Mouse (Mus musculus): ENCODE data around the gene Clcnkb. TPM values are rescaled to one million over a fixed set of nuclear protein-coding genes. Genes with fewer than 3 reads are reported as not detected.
A peak's percentile ranks its signal among the peaks of the same experiment; 100 is the strongest.

Gene Clcnkb
- polyA plus RNA-seq, 1 experiment from 2014 or later, result 6.0 TPM

- Histone ChIP-seq H3K27ac (ENCODE audit: low read depth, low read length) (no peak overlapping the region), H3K4me2 (replicated peaks; ENCODE audit: low read depth, low read length) (no peak overlapping the region), H3K9me3 (ENCODE audit: control insufficient read depth, low read length) (no peaks in the 10 kb centered on the region), H3K9ac (ENCODE audit: low read depth, low read length) (no peak overlapping the region), H3K4me3 (ENCODE audit: low read length) (no peak overlapping the region), H3K36me3 (ENCODE audit: control insufficient read depth, insufficient read depth, low read length) (no peaks in the 10 kb centered on the region), H3K4me1 (ENCODE audit: control insufficient read depth, insufficient read depth, low read length) (peaks cover 7% of the 10 kb centered on the region), H3K27me3 (ENCODE audit: control insufficient read depth, insufficient read depth, low read length) (no peaks in the 10 kb centered on the region)
- WGBS, result 86% methylated on average over 13 of the region's 13 CpGs
- no peak for ATAC-seq (ENCODE audit: low FRiP score, low TSS enrichment)
Observed at GRCm38 (mm10) chr4:141427921-141428320, 12.1 kb upstream of the Clcnkb start.

GRCm38 (mm10) chr4:141426796-141427745 is 11.3 kb upstream of the Clcnkb start:
- Histone ChIP-seq H3K27ac (ENCODE audit: low read depth, low read length) (no peak overlapping the region), H3K4me3 (ENCODE audit: low read length) (no peak overlapping the region), H3K4me1 (ENCODE audit: control insufficient read depth, insufficient read depth, low read length) (peaks cover 7% of the 10 kb centered on the region), H3K36me3 (ENCODE audit: control insufficient read depth, insufficient read depth, low read length) (no peaks in the 10 kb centered on the region), H3K27me3 (ENCODE audit: control insufficient read depth, insufficient read depth, low read length) (no peaks in the 10 kb centered on the region), H3K9ac (ENCODE audit: low read depth, low read length) (no peak overlapping the region), H3K4me2 (replicated peaks; ENCODE audit: low read depth, low read length) (no peak overlapping the region), H3K9me3 (ENCODE audit: control insufficient read depth, low read length) (no peaks in the 10 kb centered on the region)
- WGBS, result 72% methylated on average over 10 of the region's 10 CpGs
- ATAC-seq (ENCODE audit: low FRiP score, low TSS enrichment), result no peak

GRCm38 (mm10) chr4:141425484-141426479 is 10.0 kb upstream of the Clcnkb start:
- H3K27ac ChIP-seq (ENCODE audit: low read depth, low read length), result no peak overlapping the region
- peak overlapping the region; percentile 56 for H3K9ac ChIP-seq (ENCODE audit: low read depth, low read length)
- H3K9me3 ChIP-seq (ENCODE audit: control insufficient read depth, low read length), result no peaks in the 10 kb centered on the region
- peak overlapping the region; percentile 39 for H3K4me3 ChIP-seq (ENCODE audit: low read length)
- H3K36me3 ChIP-seq (ENCODE audit: control insufficient read depth, insufficient read depth, low read length), result no peaks in the 10 kb centered on the region
- peak overlapping the region; percentile 84 for H3K4me2 ChIP-seq (replicated peaks; ENCODE audit: low read depth, low read length)
- no peaks in the 10 kb centered on the region for H3K27me3 ChIP-seq (ENCODE audit: control insufficient read depth, insufficient read depth, low read length)
- H3K4me1 ChIP-seq (ENCODE audit: control insufficient read depth, insufficient read depth, low read length), result peaks cover 13% of the 10 kb centered on the region
- peak; percentile 76 for ATAC-seq (ENCODE audit: low FRiP score, low TSS enrichment)
- 3% methylated on average over 36 of the region's 36 CpGs for WGBS

- H3K27me3 ChIP-seq (ENCODE audit: control insufficient read depth, insufficient read depth, low read length), result no peaks in the 10 kb centered on the region
- no peaks in the 10 kb centered on the region for H3K36me3 ChIP-seq (ENCODE audit: control insufficient read depth, insufficient read depth, low read length)
- 83% methylated on average over 13 of the region's 13 CpGs for WGBS
- H3K4me2 ChIP-seq (replicated peaks; ENCODE audit: low read depth, low read length), result no peak overlapping the region
- no peak overlapping the region for H3K4me3 ChIP-seq (ENCODE audit: low read length)
- no peak overlapping the region for H3K27ac ChIP-seq (ENCODE audit: low read depth, low read length)
- H3K9me3 ChIP-seq (ENCODE audit: control insufficient read depth, low read length), result no peaks in the 10 kb centered on the region
- H3K4me1 ChIP-seq (ENCODE audit: control insufficient read depth, insufficient read depth, low read length), result peaks cover 22% of the 10 kb centered on the region
- ATAC-seq (ENCODE audit: low FRiP score, low TSS enrichment), result no peak
- no peak overlapping the region for H3K9ac ChIP-seq (ENCODE audit: low read depth, low read length)
Observed at GRCm38 (mm10) chr4:141423691-141424431, 8.0 kb upstream of the Clcnkb start.

- Histone ChIP-seq H3K36me3 (ENCODE audit: control insufficient read depth, insufficient read depth, low read length) (no peaks in the 10 kb centered on the region), H3K27ac (ENCODE audit: low read depth, low read length) (no peak overlapping the region), H3K9me3 (ENCODE audit: control insufficient read depth, low read length) (no peaks in the 10 kb centered on the region), H3K27me3 (ENCODE audit: control insufficient read depth, insufficient read depth, low read length) (no peaks in the 10 kb centered on the region), H3K4me2 (replicated peaks; ENCODE audit: low read depth, low read length) (no peak overlapping the region), H3K4me3 (ENCODE audit: low read length) (no peak overlapping the region), H3K9ac (ENCODE audit: low read depth, low read length) (no peak overlapping the region), H3K4me1 (ENCODE audit: control insufficient read depth, insufficient read depth, low read length) (peaks cover 22% of the 10 kb centered on the region)
- no peak for ATAC-seq (ENCODE audit: low FRiP score, low TSS enrichment)
- WGBS, result 93% methylated on average over 4 of the region's 5 CpGs
Observed at GRCm38 (mm10) chr4:141423288-141423687, 7.5 kb upstream of the Clcnkb start.

- H3K4me2 ChIP-seq (replicated peaks; ENCODE audit: low read depth, low read length), result no peak overlapping the region
- H3K9me3 ChIP-seq (ENCODE audit: control insufficient read depth, low read length), result no peaks in the 10 kb centered on the region
- H3K27ac ChIP-seq (ENCODE audit: low read depth, low read length), result no peak overlapping the region
- H3K36me3 ChIP-seq (ENCODE audit: control insufficient read depth, insufficient read depth, low read length), result no peaks in the 10 kb centered on the region
- WGBS, result 85% methylated on average over 5 of the region's 5 CpGs
- H3K27me3 ChIP-seq (ENCODE audit: control insufficient read depth, insufficient read depth, low read length), result no peaks in the 10 kb centered on the region
- no peak overlapping the region for H3K4me3 ChIP-seq (ENCODE audit: low read length)
- peaks cover 22% of the 10 kb centered on the region for H3K4me1 ChIP-seq (ENCODE audit: control insufficient read depth, insufficient read depth, low read length)
- no peak for ATAC-seq (ENCODE audit: low FRiP score, low TSS enrichment)
- H3K9ac ChIP-seq (ENCODE audit: low read depth, low read length), result no peak overlapping the region
Observed at GRCm38 (mm10) chr4:141422841-141423240, 7.0 kb upstream of the Clcnkb start.

GRCm38 (mm10) chr4:141421423-141421822 is 5.6 kb upstream of the Clcnkb start:
- Histone ChIP-seq H3K27ac (ENCODE audit: low read depth, low read length) (no peak overlapping the region), H3K9ac (ENCODE audit: low read depth, low read length) (no peak overlapping the region), H3K36me3 (ENCODE audit: control insufficient read depth, insufficient read depth, low read length) (no peaks in the 10 kb centered on the region), H3K4me3 (ENCODE audit: low read length) (no peak overlapping the region), H3K4me2 (replicated peaks; ENCODE audit: low read depth, low read length) (no peak overlapping the region), H3K9me3 (ENCODE audit: control insufficient read depth, low read length) (no peaks in the 10 kb centered on the region), H3K27me3 (ENCODE audit: control insufficient read depth, insufficient read depth, low read length) (no peaks in the 10 kb centered on the region), H3K4me1 (ENCODE audit: control insufficient read depth, insufficient read depth, low read length) (peaks cover 22% of the 10 kb centered on the region)
- 46% methylated on average over 14 of the region's 14 CpGs for WGBS
- ATAC-seq (ENCODE audit: low FRiP score, low TSS enrichment), result no peak

- WGBS, result 43% methylated on average over 9 of the region's 9 CpGs
- Histone ChIP-seq H3K4me1 (ENCODE audit: control insufficient read depth, insufficient read depth, low read length) (peaks cover 18% of the 10 kb centered on the region), H3K4me3 (ENCODE audit: low read length) (no peak overlapping the region), H3K36me3 (ENCODE audit: control insufficient read depth, insufficient read depth, low read length) (no peaks in the 10 kb centered on the region), H3K4me2 (replicated peaks; ENCODE audit: low read depth, low read length) (no peak overlapping the region), H3K9me3 (ENCODE audit: control insufficient read depth, low read length) (no peaks in the 10 kb centered on the region), H3K9ac (ENCODE audit: low read depth, low read length) (no peak overlapping the region), H3K27me3 (ENCODE audit: control insufficient read depth, insufficient read depth, low read length) (no peaks in the 10 kb centered on the region), H3K27ac (ENCODE audit: low read depth, low read length) (no peak overlapping the region)
- ATAC-seq (ENCODE audit: low FRiP score, low TSS enrichment), result no peak
Observed at GRCm38 (mm10) chr4:141420886-141421285, 5.1 kb upstream of the Clcnkb start.

Measured in kidney, embryonic 14.5 days (tissue).